Mouse (Mus musculus): ENCODE measurements around the gene Ssxb9. TPM values are rescaled to one million over a fixed set of nuclear protein-coding genes. Genes with fewer than 3 reads are reported as not detected.

Gene Ssxb9
- not detected in 2 replicates for polyA plus RNA-seq (2012; rRNA removed)

DNA sequence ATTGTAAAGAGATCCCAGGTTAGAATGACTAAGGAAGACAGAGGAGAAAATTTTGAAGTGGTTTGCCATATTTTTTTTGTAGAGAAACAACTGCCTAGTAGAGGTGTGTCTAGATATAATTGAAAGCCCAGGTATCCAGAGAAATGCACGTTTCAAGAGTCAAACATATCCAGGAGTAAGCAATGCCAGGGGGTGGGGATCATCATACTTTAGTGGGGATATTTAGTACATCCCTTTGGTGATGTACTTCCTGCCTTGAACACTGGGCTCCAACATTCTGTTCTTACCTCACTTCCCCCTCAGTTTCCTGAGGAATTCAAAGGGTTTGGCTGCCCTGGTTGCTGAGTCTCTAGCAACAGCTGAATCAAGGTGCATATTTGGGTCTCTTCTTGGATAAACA is at the start of gene Ssxb9:
TSS of gene Ssxb9 (plus strand) at position 301 of the 400 bp plus-strand sequence.

GRCm38 (mm10) chrX:8327124-8327523 is 39.7 kb upstream of the Ssxb9 start, which contains the start of gene Ssxb10:
Gene Ssxb10 (plus strand): TSS chrX:8327424.

GRCm38 (mm10) chrX:8413005-8413404 is 46.2 kb downstream of the Ssxb9 start, which contains the start of gene Ssxb1:
Gene Ssxb1 (plus strand): TSS chrX:8413305.

Other genes with a start within 250 kb of the Ssxb9 start
- gene Wdr13, start 234.1 kb upstream of the Ssxb9 start, polyA plus RNA-seq (2012; rRNA removed), result 270 and 294 TPM in 2 replicates
- gene Rbm3, start 221.1 kb upstream of the Ssxb9 start, polyA plus RNA-seq (2012; rRNA removed), result 369 and 393 TPM in 2 replicates
- gene Tbc1d25, start 190.8 kb upstream of the Ssxb9 start, polyA plus RNA-seq (2012; rRNA removed), result 28.9 and 29.2 TPM in 2 replicates
- gene Ebp, start 173.5 kb upstream of the Ssxb9 start, polyA plus RNA-seq (2012; rRNA removed), result 24.3 TPM in 2 replicates
- 94.0 and 103 TPM in 2 replicates for gene Porcn, start 160.5 kb upstream of the Ssxb9 start, polyA plus RNA-seq (2012; rRNA removed)
- 46.6 and 46.8 TPM in 2 replicates for gene Ftsj1, start 114.6 kb upstream of the Ssxb9 start, polyA plus RNA-seq (2012; rRNA removed)
- 23.1 and 26.9 TPM in 2 replicates for gene Slc38a5, start 95.8 kb upstream of the Ssxb9 start, polyA plus RNA-seq (2012; rRNA removed)
- gene Ssxb10, start 39.6 kb upstream of the Ssxb9 start, polyA plus RNA-seq (2012; rRNA removed), result not detected in 2 replicates
- gene Ssxb1, start 46.3 kb downstream of the Ssxb9 start, polyA plus RNA-seq (2012; rRNA removed), result not detected in 2 replicates
- gene Ssxb2, start 94.7 kb downstream of the Ssxb9 start, polyA plus RNA-seq (2012; rRNA removed), result not detected in 2 replicates
- not detected in 2 replicates for gene Gm14459, start 158.0 kb downstream of the Ssxb9 start, polyA plus RNA-seq (2012; rRNA removed)
- gene Ssxb6, start 181.3 kb downstream of the Ssxb9 start, polyA plus RNA-seq (2012; rRNA removed), result not detected in 2 replicates
- not detected in 2 replicates for gene Ssxb3, start 224.8 kb downstream of the Ssxb9 start, polyA plus RNA-seq (2012; rRNA removed)